Mouse (Mus musculus) brain, embryonic 14.5 days (tissue): Measurements from ENCODE around the gene Ap5b1. TPM values are rescaled to one million over a fixed set of nuclear protein-coding genes. Genes with fewer than 3 reads are reported as not detected.
A peak's percentile ranks its signal among the peaks of the same experiment; 100 is the strongest.

ENCODE experiments used
- DNase-seq: peaks from one replicate; pipeline ENCODE4 v3.0.0-alpha.2; 2011; ENCODE audit warnings: low read depth
- CTCF ChIP-seq: fragments of 200-500 bp; IDR thresholded peaks from 2 replicates; pipeline ENCODE4 v1.5.1; 2012; ENCODE audit warnings: inconsistent platforms, mild to moderate bottlenecking, moderate library complexity, borderline replicate concordance; ENCODE audit not compliant: insufficient read depth, insufficient read length; ENCODE audit errors: extremely low read depth
- POLR2A ChIP-seq: fragments of 200-500 bp; IDR thresholded peaks from 2 replicates; pipeline ENCODE4 v1.6.1; 2012; ENCODE audit warnings: mild to moderate bottlenecking, inconsistent platforms, borderline replicate concordance; ENCODE audit not compliant: poor library complexity, insufficient read depth, insufficient read length, severe bottlenecking; ENCODE audit errors: extremely low read depth
- polyA plus RNA-seq: library from polyadenylated mRNA; depleted of rRNA; stranded (reverse); fragments of >200 nt; gene quantifications from 2 replicates; pipeline ENCODE4 v1.2.3, GENCODE M21; 2012; rRNA removed

Gene Ap5b1
- polyA plus RNA-seq = 2.6 and 4.5 TPM in 2 replicates

- DNase-seq = peak; percentile 92
- TF ChIP-seq CTCF (peak; percentile 97), POLR2A (0 out of 2 replicates have a peak, but pooled peaks have one; percentile 6)
These were observed at the start of gene Ap5b1 for GRCm38 (mm10) chr19:5567534-5568469. Gene Ap5b1 (plus strand): TSS chr19:5568025.

GRCm38 (mm10) chr19:5518721-5519120, 49.1 kb upstream of the Ap5b1 start:
- no peak for DNase-seq
- TF ChIP-seq CTCF = no peak
- no peak for TF ChIP-seq POLR2A

- DNase-seq = no peak
- no peak for TF ChIP-seq POLR2A
- no peak for TF ChIP-seq CTCF
These were observed 42.6 kb upstream of the Ap5b1 start for GRCm38 (mm10) chr19:5525204-5525603.

GRCm38 (mm10) chr19:5529325-5530137, 38.3 kb upstream of the Ap5b1 start:
- peak; percentile 90 for DNase-seq
- no peak for TF ChIP-seq POLR2A
- peak; percentile 98 for TF ChIP-seq CTCF

- DNase-seq = peak; percentile 39
- TF ChIP-seq POLR2A = no peak
- TF ChIP-seq CTCF = no peak
These were observed 37.7 kb upstream of the Ap5b1 start for GRCm38 (mm10) chr19:5530138-5530524.

- no peak for DNase-seq
- TF ChIP-seq POLR2A (no peak), CTCF (no peak)
These were observed 35.3 kb upstream of the Ap5b1 start for GRCm38 (mm10) chr19:5532520-5532919.

- no peak for TF ChIP-seq CTCF
- TF ChIP-seq POLR2A = no peak
- no peak for DNase-seq
These were observed 29.0 kb upstream of the Ap5b1 start for GRCm38 (mm10) chr19:5538786-5539185.

GRCm38 (mm10) chr19:5543362-5543761, 24.5 kb upstream of the Ap5b1 start:
- TF ChIP-seq CTCF = no peak
- no peak for TF ChIP-seq POLR2A
- no peak for DNase-seq

GRCm38 (mm10) chr19:5544031-5544430, 23.8 kb upstream of the Ap5b1 start:
- no peak for DNase-seq
- no peak for TF ChIP-seq CTCF
- TF ChIP-seq POLR2A = no peak

- TF ChIP-seq CTCF (no peak), POLR2A (no peak)
- DNase-seq = no peak
These were observed 20.3 kb upstream of the Ap5b1 start for GRCm38 (mm10) chr19:5547471-5548056.

- no peak for DNase-seq
- TF ChIP-seq POLR2A (no peak), CTCF (no peak)
These were observed 14.0 kb upstream of the Ap5b1 start for GRCm38 (mm10) chr19:5553802-5554201.

- TF ChIP-seq POLR2A (no peak), CTCF (no peak)
- DNase-seq = no peak
These were observed 13.6 kb upstream of the Ap5b1 start for GRCm38 (mm10) chr19:5554212-5554611.
